Comparison of ENCODE assay signal across 8 mouse cellular contexts in genomic region chr19:41831101-41831570, GRCm38 (mm10). TPM values are rescaled to one million over a fixed set of nuclear protein-coding genes. Genes with fewer than 3 reads are reported as not detected.
DNase-seq lines count a peak whose midpoint lies in the region; ATAC-seq and TF ChIP-seq lines count a peak whose summit lies in the region.

No protein-coding gene starts in this region.

- H3K36me3 ChIP-seq in megakaryocyte, embryonic 14.5 days (replicated peaks; ENCODE audit: low read length) = peaks cover 22% of the 10 kb centered on the region
- H3K36me3 ChIP-seq in forebrain, embryonic 14.5 days (ENCODE audit: control insufficient read depth, insufficient read depth, low read length) = no peaks in the 10 kb centered on the region
- no peaks in the 10 kb centered on the region for H3K36me3 ChIP-seq in kidney, postnatal 0 days (ENCODE audit: insufficient read depth, low read length)
- H3K36me3 ChIP-seq in lung, postnatal 0 days (ENCODE audit: insufficient read depth, low read length) = no peaks in the 10 kb centered on the region

- DNase-seq in brain, adult 2 months (ENCODE audit: low read depth, low spot score) = peak; percentile 84
- peak; percentile 62 for DNase-seq in forebrain, embryonic 14.5 days (ENCODE audit: low spot score)
- DNase-seq in kidney, postnatal 0 days (ENCODE audit: low spot score) = no peak
- DNase-seq in lung, postnatal 0 days (ENCODE audit: low spot score) = peak; percentile 39
- DNase-seq in right cerebral cortex, postnatal 4 days = peak; percentile 42

- no peaks in the 10 kb centered on the region for H3K9me3 ChIP-seq in megakaryocyte, embryonic 14.5 days
- no peaks in the 10 kb centered on the region for H3K9me3 ChIP-seq in forebrain, embryonic 14.5 days (replicated peaks; ENCODE audit: control insufficient read depth, low read length)
- no peaks in the 10 kb centered on the region for H3K9me3 ChIP-seq in kidney, postnatal 0 days (replicated peaks; ENCODE audit: low read length)
- H3K9me3 ChIP-seq in lung, postnatal 0 days (ENCODE audit: low read length) = no peaks in the 10 kb centered on the region

- under 1% methylated on average over 19 of the region's 19 CpGs for WGBS in forebrain, embryonic 14.5 days
- 1% methylated on average over 19 of the region's 19 CpGs for WGBS in kidney, postnatal 0 days
- WGBS in lung, postnatal 0 days = 2% methylated on average over 18 of the region's 19 CpGs

- no peak for ATAC-seq in megakaryocyte, adult 5-6 weeks (ENCODE audit: poor library complexity, severe bottlenecking)
- ATAC-seq in forebrain, embryonic 14.5 days = no peak
- no peak for ATAC-seq in kidney, postnatal 0 days (replicated peaks; ENCODE audit: low FRiP score, low read depth)
- no peak for ATAC-seq in lung, postnatal 0 days
- ATAC-seq in megakaryocyte-erythroid progenitor cell, adult 5-6 weeks (replicated peaks; ENCODE audit: low FRiP score, low TSS enrichment, poor library complexity, severe bottlenecking) = no peak

- peak overlapping the region; percentile 96 for H3K4me3 ChIP-seq in megakaryocyte, embryonic 14.5 days (replicated peaks)
- H3K4me3 ChIP-seq in forebrain, embryonic 14.5 days (ENCODE audit: low read depth, low read length) = peak overlapping the region; percentile 81
- peak overlapping the region; percentile 73 for H3K4me3 ChIP-seq in kidney, postnatal 0 days (replicated peaks; ENCODE audit: low read depth, low read length)
- H3K4me3 ChIP-seq in lung, postnatal 0 days (ENCODE audit: low read depth, low read length) = peak overlapping the region; percentile 69

- peak overlapping the region; percentile 81 for H3K9ac ChIP-seq in forebrain, embryonic 14.5 days (ENCODE audit: low read length)
- peak overlapping the region; percentile 77 for H3K9ac ChIP-seq in kidney, postnatal 0 days (ENCODE audit: low read depth, low read length)
- peak overlapping the region; percentile 63; the same call in 1 of the 2 replicates for H3K9ac ChIP-seq in lung, postnatal 0 days (replicated peaks; ENCODE audit: low read depth)

- H3K4me2 ChIP-seq in forebrain, embryonic 14.5 days (ENCODE audit: low read length) = peak overlapping the region; percentile 97
- H3K4me2 ChIP-seq in kidney, postnatal 0 days (ENCODE audit: low read length) = peak overlapping the region; percentile 98
- peak overlapping the region; percentile 98 for H3K4me2 ChIP-seq in lung, postnatal 0 days (replicated peaks; ENCODE audit: low read depth, low read length)

- peak overlapping the region; percentile 94 for H3K27ac ChIP-seq in forebrain, embryonic 14.5 days (ENCODE audit: low read depth, low read length)
- peak overlapping the region; percentile 81; the same call in 1 of the 2 replicates for H3K27ac ChIP-seq in kidney, postnatal 0 days
- peak overlapping the region; percentile 92 for H3K27ac ChIP-seq in lung, postnatal 0 days (ENCODE audit: low read length)

- peaks cover 61% of the 10 kb centered on the region for H3K4me1 ChIP-seq in megakaryocyte, embryonic 14.5 days
- peaks cover 31% of the 10 kb centered on the region for H3K4me1 ChIP-seq in forebrain, embryonic 14.5 days (ENCODE audit: control insufficient read depth, insufficient read depth, low read length)
- H3K4me1 ChIP-seq in kidney, postnatal 0 days (replicated peaks; ENCODE audit: insufficient read depth, low read length) = peaks cover 10% of the 10 kb centered on the region
- H3K4me1 ChIP-seq in lung, postnatal 0 days (ENCODE audit: insufficient read depth, low read depth, low read length) = peaks cover 4% of the 10 kb centered on the region

- no peak for TF ChIP-seq CTCF in kidney, postnatal 0 days (IDR thresholded peaks at IDR 0.05; ENCODE audit: low read depth)
- no peak for TF ChIP-seq CTCF in lung, postnatal 0 days (IDR thresholded peaks at IDR 0.05)

- no peaks in the 10 kb centered on the region for H3K27me3 ChIP-seq in megakaryocyte, embryonic 14.5 days (replicated peaks)
- no peaks in the 10 kb centered on the region for H3K27me3 ChIP-seq in forebrain, embryonic 14.5 days (replicated peaks; ENCODE audit: control insufficient read depth, insufficient read depth, low read length)
- no peaks in the 10 kb centered on the region for H3K27me3 ChIP-seq in kidney, postnatal 0 days (ENCODE audit: insufficient read depth, low read length)
- 0 out of 2 replicates have a peak, but pooled peaks cover 5% of the 10 kb centered on the region for H3K27me3 ChIP-seq in lung, postnatal 0 days (replicated peaks; ENCODE audit: insufficient read depth, low read length)

- TF ChIP-seq EP300 in lung, postnatal 0 days (IDR thresholded peaks at IDR 0.05) = no peak

RNA-seq across cellular contexts. Expression of gene Frat1, which starts 1.4 kb away (rescaled TPM):
- 25.1 and 50.6 TPM in 2 replicates for polyA plus RNA-seq in megakaryocyte, embryonic 14.5 days (2012; ENCODE audit: insufficient read depth, low replicate concordance)
- total RNA-seq in megakaryocyte, adult 5-6 weeks (2015) = 5.2 and 6.3 TPM in 2 replicates
- total RNA-seq in megakaryocyte, adult 5-6 weeks (2017) = 6.1 and 6.3 TPM in 2 replicates
- 34.9 and 35.5 TPM in 2 replicates for polyA plus RNA-seq in forebrain, embryonic 14.5 days (2014; fragmentation: Nextera tagmentation; extraction: Ambion mirVana)
- 11.1 and 11.4 TPM in 2 replicates for polyA plus RNA-seq in kidney, postnatal 0 days (2015; fragmentation: Nextera tagmentation; extraction: Ambion mirVana)
- polyA plus RNA-seq in lung, postnatal 0 days (2015; fragmentation: Nextera tagmentation; extraction: Ambion mirVana) = 12.8 and 14.1 TPM in 2 replicates
- total RNA-seq in megakaryocyte-erythroid progenitor cell, adult 5-6 weeks (2014; fragmentation: Nextera tagmentation) = 18.1 and 25.6 TPM in 2 replicates
- 17.7 and 32.4 TPM in 2 replicates for total RNA-seq in megakaryocyte-erythroid progenitor cell, adult 5-6 weeks (2017)

RNA-seq across cellular contexts. Expression of gene Frat2, which starts 16.8 kb away (rescaled TPM):
- 16.8 and 19.5 TPM in 2 replicates for polyA plus RNA-seq in megakaryocyte, embryonic 14.5 days (2012; ENCODE audit: insufficient read depth, low replicate concordance)
- 7.7 and 9.5 TPM in 2 replicates for total RNA-seq in megakaryocyte, adult 5-6 weeks (2015)
- total RNA-seq in megakaryocyte, adult 5-6 weeks (2017) = 9.2 and 9.4 TPM in 2 replicates
- 7.2 and 8.6 TPM in 2 replicates for polyA plus RNA-seq in forebrain, embryonic 14.5 days (2014; fragmentation: Nextera tagmentation; extraction: Ambion mirVana)
- 5.8 and 7.2 TPM in 2 replicates for polyA plus RNA-seq in kidney, postnatal 0 days (2015; fragmentation: Nextera tagmentation; extraction: Ambion mirVana)
- 4.6 and 5.9 TPM in 2 replicates for polyA plus RNA-seq in lung, postnatal 0 days (2015; fragmentation: Nextera tagmentation; extraction: Ambion mirVana)
- 30.5 and 32.9 TPM in 2 replicates for total RNA-seq in megakaryocyte-erythroid progenitor cell, adult 5-6 weeks (2014; fragmentation: Nextera tagmentation)
- total RNA-seq in megakaryocyte-erythroid progenitor cell, adult 5-6 weeks (2017) = 55.8 and 63.7 TPM in 2 replicates

RNA-seq across cellular contexts. Expression of gene Arhgap19, which starts 29.3 kb away (rescaled TPM):
- 1.8 TPM in 1 of 2 replicates, not detected in the other for polyA plus RNA-seq in megakaryocyte, embryonic 14.5 days (2012; ENCODE audit: insufficient read depth, low replicate concordance)
- 48.5 and 50.3 TPM in 2 replicates for total RNA-seq in megakaryocyte, adult 5-6 weeks (2015)
- total RNA-seq in megakaryocyte, adult 5-6 weeks (2017) = 62.7 and 65.3 TPM in 2 replicates
- 11.2 and 12.6 TPM in 2 replicates for polyA plus RNA-seq in forebrain, embryonic 14.5 days (2014; fragmentation: Nextera tagmentation; extraction: Ambion mirVana)
- 9.1 and 9.5 TPM in 2 replicates for polyA plus RNA-seq in kidney, postnatal 0 days (2015; fragmentation: Nextera tagmentation; extraction: Ambion mirVana)
- polyA plus RNA-seq in lung, postnatal 0 days (2015; fragmentation: Nextera tagmentation; extraction: Ambion mirVana) = 2.1 and 2.8 TPM in 2 replicates
- total RNA-seq in megakaryocyte-erythroid progenitor cell, adult 5-6 weeks (2014; fragmentation: Nextera tagmentation) = 41.0 and 44.7 TPM in 2 replicates
- 34.1 and 40.5 TPM in 2 replicates for total RNA-seq in megakaryocyte-erythroid progenitor cell, adult 5-6 weeks (2017)
